ENCODE assay signal across 9 mouse cellular contexts in genomic region chr1:92640393-92640792, GRCm38 (mm10). TPM values are rescaled to one million over a fixed set of nuclear protein-coding genes. Genes with fewer than 3 reads are reported as not detected.
DNase-seq lines count a peak whose midpoint lies in the region; ATAC-seq and TF ChIP-seq lines count a peak whose summit lies in the region.
"Had no signal": no experiment of that assay in that cellular context is flagged by ENCODE, and none has a peak within 500 bp of the region (broad histone marks: within the 10 kb centered on the region; RNA-seq: fewer than 3 reads in every experiment).

No protein-coding gene starts in this region.

- 73% methylated on average over 6 of the region's 6 CpGs for WGBS in heart, embryonic 10.5 days
- WGBS in hindbrain, embryonic 14.5 days, result 92% methylated on average over 6 of the region's 6 CpGs
- 88% methylated on average over 6 of the region's 6 CpGs for WGBS in midbrain, embryonic 15.5 days

- H3K27ac ChIP-seq in heart, embryonic 10.5 days, result no peak overlapping the region
- H3K27ac ChIP-seq in hindbrain, embryonic 14.5 days, result no peak overlapping the region
- no peak overlapping the region for H3K27ac ChIP-seq in midbrain, embryonic 15.5 days
- H3K27ac ChIP-seq: heart, adult 2 months had no signal

- peaks cover 20% of the 10 kb centered on the region; the same call in 1 of the 2 replicates for H3K27me3 ChIP-seq in heart, embryonic 10.5 days (ENCODE audit: insufficient read depth, poor library complexity, severe bottlenecking)
- peaks cover 4% of the 10 kb centered on the region for H3K27me3 ChIP-seq in E14TG2a.4 (ENCODE audit: insufficient read depth, low read length)
- H3K27me3 ChIP-seq in hindbrain, embryonic 14.5 days (ENCODE audit: control insufficient read depth, insufficient read depth, low read length), result no peaks in the 10 kb centered on the region
- H3K27me3 ChIP-seq in midbrain, embryonic 15.5 days (replicated peaks), result no peaks in the 10 kb centered on the region

- peak overlapping the region; percentile 96 for H3K4me2 ChIP-seq in hindbrain, embryonic 14.5 days (replicated peaks)
- peak overlapping the region; percentile 91 for H3K4me2 ChIP-seq in midbrain, embryonic 15.5 days

- H3K4me3 ChIP-seq in heart, embryonic 10.5 days, result peak overlapping the region; percentile 82
- H3K4me3 ChIP-seq in E14TG2a.4 (replicated peaks; ENCODE audit: low read length), result peak overlapping the region; percentile 92; the same call in 1 of the 2 replicates
- H3K4me3 ChIP-seq in hindbrain, embryonic 14.5 days (replicated peaks; ENCODE audit: low read length), result peak overlapping the region; percentile 85; the same call in 1 of the 2 replicates
- peak overlapping the region; percentile 63 for H3K4me3 ChIP-seq in midbrain, embryonic 15.5 days

- H3K36me3 ChIP-seq in heart, embryonic 10.5 days, result peaks cover 41% of the 10 kb centered on the region
- H3K36me3 ChIP-seq in E14TG2a.4 (ENCODE audit: insufficient read depth, low read length), result peaks cover 45% of the 10 kb centered on the region
- peaks cover 40% of the 10 kb centered on the region for H3K36me3 ChIP-seq in hindbrain, embryonic 14.5 days (replicated peaks; ENCODE audit: control insufficient read depth, insufficient read depth)
- peaks cover 19% of the 10 kb centered on the region; the same call in 1 of the 2 replicates for H3K36me3 ChIP-seq in midbrain, embryonic 15.5 days (replicated peaks)

- intact Hi-C loops in heart, postnatal 25 days (cut with DNase I), result loop anchor here (5.0 kb wide), 1 partner anchor 168 kb away; the partner anchor contains the start of gene Ndufa10

- peak; percentile 54 for DNase-seq in heart, embryonic 10.5 days (ENCODE audit: low spot score)
- no peak for DNase-seq in heart, postnatal 25 days (ENCODE audit: low spot score)
- no peak for DNase-seq in hindbrain, embryonic 14.5 days (ENCODE audit: low spot score)
- DNase-seq in layer of hippocampus, postnatal 36 days, result no peak
- DNase-seq in layer of hippocampus, adult 8-10 months (ENCODE audit: low spot score in 2 of 2), result no peak

- peak overlapping the region; percentile 91; the same call in 1 of the 2 replicates for H3K9ac ChIP-seq in hindbrain, embryonic 14.5 days
- H3K9ac ChIP-seq in midbrain, embryonic 15.5 days, result 0 out of 2 replicates have a peak overlapping the region, but pooled peaks have one; percentile 80

- peaks cover 22% of the 10 kb centered on the region for H3K4me1 ChIP-seq in heart, embryonic 10.5 days
- peaks cover 37% of the 10 kb centered on the region for H3K4me1 ChIP-seq in E14TG2a.4 (replicated peaks; ENCODE audit: low read depth, low read length)
- H3K4me1 ChIP-seq in hindbrain, embryonic 14.5 days (replicated peaks; ENCODE audit: control insufficient read depth, insufficient read depth, low read length), result peaks cover 17% of the 10 kb centered on the region
- peaks cover 28% of the 10 kb centered on the region for H3K4me1 ChIP-seq in midbrain, embryonic 15.5 days

- H3K9me3 ChIP-seq in heart, embryonic 10.5 days, result no peaks in the 10 kb centered on the region
- no peaks in the 10 kb centered on the region for H3K9me3 ChIP-seq in E14TG2a.4 (ENCODE audit: low read length)
- H3K9me3 ChIP-seq in hindbrain, embryonic 14.5 days (ENCODE audit: control insufficient read depth, low read length), result no peaks in the 10 kb centered on the region
- H3K9me3 ChIP-seq in midbrain, embryonic 15.5 days, result no peaks in the 10 kb centered on the region

- TF ChIP-seq CTCF in E14TG2a.4 (conservative IDR thresholded peaks at IDR 0.05; ENCODE audit: low read length), result no peak

- ATAC-seq in hindbrain, embryonic 14.5 days (ENCODE audit: low FRiP score), result no peak
- no peak for ATAC-seq in midbrain, embryonic 15.5 days (replicated peaks)
- no peak for ATAC-seq in erythroid progenitor cell, adult 5-6 weeks (replicated peaks; ENCODE audit: low FRiP score, poor library complexity, severe bottlenecking)

RNA-seq across cellular contexts. Expression of gene Cops9, which starts 1.4 kb away (rescaled TPM):
- polyA plus RNA-seq in heart, embryonic 10.5 days (2016; fragmentation: Nextera tagmentation; extraction: Ambion mirVana), result 310 and 346 TPM in 2 replicates
- 100 to 1,000 TPM; 218 to 222 TPM for total RNA-seq in heart, postnatal 25 days (2021)
- 553 and 683 TPM in 2 replicates for polyA plus RNA-seq in hindbrain, embryonic 14.5 days (2014; fragmentation: Nextera tagmentation; extraction: Ambion mirVana)
- 526 and 562 TPM in 2 replicates for polyA plus RNA-seq in midbrain, embryonic 15.5 days (2015; fragmentation: Nextera tagmentation; extraction: Ambion mirVana)
- 57.3 and 61.2 TPM in 2 replicates for total RNA-seq in erythroid progenitor cell, adult 5-6 weeks (2015; ENCODE audit: low replicate concordance)
- total RNA-seq in erythroid progenitor cell, adult 5-6 weeks (2017; ENCODE audit: low replicate concordance), result 22.7 and 46.8 TPM in 2 replicates
- 100 to 1,000 TPM; 336 to 386 TPM for total RNA-seq in layer of hippocampus, postnatal 36 days (2021)
- total RNA-seq in layer of hippocampus, adult 8-10 months (2022), result 100 to 1,000 TPM; 287 to 341 (median 310) TPM

RNA-seq across cellular contexts. Expression of gene Otos, which starts 8.2 kb away (rescaled TPM):
- 0.08 TPM in 1 of 2 replicates, not detected in the other for polyA plus RNA-seq in heart, embryonic 10.5 days (2016; fragmentation: Nextera tagmentation; extraction: Ambion mirVana)
- total RNA-seq in heart, postnatal 25 days (2021), result not detected
- polyA plus RNA-seq in hindbrain, embryonic 14.5 days (2014; fragmentation: Nextera tagmentation; extraction: Ambion mirVana), result 0.31 TPM in 1 of 2 replicates, not detected in the other
- polyA plus RNA-seq in midbrain, embryonic 15.5 days (2015; fragmentation: Nextera tagmentation; extraction: Ambion mirVana), result 0.35 TPM in 1 of 2 replicates, not detected in the other
- total RNA-seq in erythroid progenitor cell, adult 5-6 weeks (2015; ENCODE audit: low replicate concordance), result not detected in 2 replicates
- total RNA-seq in erythroid progenitor cell, adult 5-6 weeks (2017; ENCODE audit: low replicate concordance), result not detected in 2 replicates
- under 1 TPM; 0.15 to 0.35 TPM for total RNA-seq in layer of hippocampus, postnatal 36 days (2021)
- 1 to 10 TPM in 3 of 4 experiments, under 1 TPM in 1; 0.51 to 2.3 (median 1.8) TPM for total RNA-seq in layer of hippocampus, adult 8-10 months (2022)
- total RNA-seq: heart, adult 2 months had no signal
- polyA plus RNA-seq: heart, adult 2 months had no signal

RNA-seq across cellular contexts. Expression of gene Olfr12, which starts 22.8 kb away (rescaled TPM):
- polyA plus RNA-seq in heart, embryonic 10.5 days (2016; fragmentation: Nextera tagmentation; extraction: Ambion mirVana), result not detected in 2 replicates
- total RNA-seq in heart, postnatal 25 days (2021), result not detected
- not detected in 2 replicates for polyA plus RNA-seq in hindbrain, embryonic 14.5 days (2014; fragmentation: Nextera tagmentation; extraction: Ambion mirVana)
- polyA plus RNA-seq in midbrain, embryonic 15.5 days (2015; fragmentation: Nextera tagmentation; extraction: Ambion mirVana), result not detected in 2 replicates
- not detected in 2 replicates for total RNA-seq in erythroid progenitor cell, adult 5-6 weeks (2015; ENCODE audit: low replicate concordance)
- not detected in 2 replicates for total RNA-seq in erythroid progenitor cell, adult 5-6 weeks (2017; ENCODE audit: low replicate concordance)
- total RNA-seq in layer of hippocampus, postnatal 36 days (2021), result not detected
- under 1 TPM in 1 of 4 experiments, not detected in 3; 0.08 TPM for total RNA-seq in layer of hippocampus, adult 8-10 months (2022)
- total RNA-seq: heart, adult 2 months had no signal
- polyA plus RNA-seq: heart, adult 2 months had no signal

RNA-seq across cellular contexts. Expression of gene Olfr1410, which starts 34.8 kb away (rescaled TPM):
- not detected in 2 replicates for polyA plus RNA-seq in heart, embryonic 10.5 days (2016; fragmentation: Nextera tagmentation; extraction: Ambion mirVana)
- total RNA-seq in heart, postnatal 25 days (2021), result not detected
- polyA plus RNA-seq in hindbrain, embryonic 14.5 days (2014; fragmentation: Nextera tagmentation; extraction: Ambion mirVana), result not detected in 2 replicates
- not detected in 2 replicates for polyA plus RNA-seq in midbrain, embryonic 15.5 days (2015; fragmentation: Nextera tagmentation; extraction: Ambion mirVana)
- not detected in 2 replicates for total RNA-seq in erythroid progenitor cell, adult 5-6 weeks (2015; ENCODE audit: low replicate concordance)
- total RNA-seq in erythroid progenitor cell, adult 5-6 weeks (2017; ENCODE audit: low replicate concordance), result not detected in 2 replicates
- total RNA-seq in layer of hippocampus, postnatal 36 days (2021), result not detected
- total RNA-seq in layer of hippocampus, adult 8-10 months (2022), result not detected
- total RNA-seq: heart, adult 2 months had no signal
- polyA plus RNA-seq: heart, adult 2 months had no signal

RNA-seq across cellular contexts. Expression of gene Olfr1411, which starts 46.2 kb away (rescaled TPM):
- not detected in 2 replicates for polyA plus RNA-seq in heart, embryonic 10.5 days (2016; fragmentation: Nextera tagmentation; extraction: Ambion mirVana)
- total RNA-seq in heart, postnatal 25 days (2021), result not detected
- not detected in 2 replicates for polyA plus RNA-seq in hindbrain, embryonic 14.5 days (2014; fragmentation: Nextera tagmentation; extraction: Ambion mirVana)
- polyA plus RNA-seq in midbrain, embryonic 15.5 days (2015; fragmentation: Nextera tagmentation; extraction: Ambion mirVana), result not detected in 2 replicates
- total RNA-seq in erythroid progenitor cell, adult 5-6 weeks (2015; ENCODE audit: low replicate concordance), result not detected in 2 replicates
- not detected in 2 replicates for total RNA-seq in erythroid progenitor cell, adult 5-6 weeks (2017; ENCODE audit: low replicate concordance)
- total RNA-seq in layer of hippocampus, postnatal 36 days (2021), result not detected
- total RNA-seq in layer of hippocampus, adult 8-10 months (2022), result not detected
- total RNA-seq: heart, adult 2 months had no signal
- polyA plus RNA-seq: heart, adult 2 months had no signal
